Mouse (Mus musculus): ENCODE measurements at regions not wholly inside any gene's neighbourhood (a gene's known extent, or its start where the extent isn't known, plus 50 kb on each side); places are given as distances from the start of the nearest gene placed in this dataset.
"Not testable (repeated sequence)": the region's sequence is repeated elsewhere in the genome, so short reads cannot be mapped to it uniquely, and the experiment has no call there.

DNA sequence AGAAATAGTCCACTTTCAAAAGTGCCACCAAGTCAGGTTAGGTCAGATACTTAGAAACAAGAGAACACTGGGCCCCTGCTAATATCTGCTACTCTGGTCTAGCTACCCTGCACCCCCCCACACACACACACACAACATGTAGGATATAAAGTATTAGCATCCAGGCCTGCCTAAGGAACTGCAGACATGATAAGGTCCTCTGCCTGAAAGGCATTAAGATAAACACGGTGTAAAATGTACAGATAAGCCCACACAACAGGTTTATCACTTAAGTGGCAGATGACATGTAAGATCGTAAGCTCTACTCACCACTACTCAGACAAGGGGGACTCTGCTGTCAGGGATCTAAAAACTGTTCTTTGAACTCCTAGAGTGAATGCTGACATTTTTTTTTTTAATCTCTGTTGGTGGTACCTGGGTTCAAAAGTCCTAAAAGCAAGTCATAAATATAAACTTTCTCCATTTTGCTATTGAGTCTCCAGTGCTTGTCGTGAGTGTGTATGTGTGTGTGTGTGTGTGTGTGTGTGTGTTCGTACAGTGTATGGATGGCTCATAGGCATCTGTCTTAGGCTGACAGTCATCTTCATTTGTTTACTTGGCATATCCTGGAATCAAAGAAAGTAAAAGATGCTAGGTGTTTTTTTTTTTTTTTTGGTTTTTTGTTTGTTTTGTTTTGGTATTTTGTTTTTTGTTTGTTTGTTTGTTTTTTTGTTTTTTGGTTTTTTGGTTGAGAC is 52.2 kb downstream of the Gm9817 start:
- no peak for DNase-seq (ENCODE audit: inconsistent ontology term)

GRCm38 (mm10) chr13:45140616-45141015 is 62.1 kb downstream of the Gm9817 start:
- no peak for DNase-seq (ENCODE audit: inconsistent ontology term)

- DNase-seq (ENCODE audit: inconsistent ontology term): no peak
These were observed 66.6 kb downstream of the Gm9817 start for GRCm38 (mm10) chr13:45145129-45145528.

DNA sequence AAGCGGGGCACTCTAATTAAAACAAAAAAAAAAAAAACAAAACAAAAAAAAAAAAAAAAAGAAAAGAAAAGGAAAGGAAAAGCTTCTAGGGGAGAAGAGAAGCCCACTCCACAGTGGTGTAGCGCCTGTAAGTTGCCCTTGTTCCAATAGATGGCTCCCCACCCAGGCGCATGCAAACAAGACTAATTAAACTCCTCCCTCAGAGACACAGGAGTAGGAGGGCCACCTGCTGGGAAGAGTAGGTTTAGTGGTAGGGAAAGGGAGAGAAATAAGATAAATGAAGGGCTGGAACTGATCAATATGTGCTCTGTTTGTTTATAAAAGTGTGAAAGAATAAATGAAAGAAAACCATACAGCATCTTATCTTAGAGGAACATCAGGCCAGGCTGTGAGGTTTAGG is 77.7 kb downstream of the Gm9817 start:
- no peak for DNase-seq (ENCODE audit: inconsistent ontology term)

DNA sequence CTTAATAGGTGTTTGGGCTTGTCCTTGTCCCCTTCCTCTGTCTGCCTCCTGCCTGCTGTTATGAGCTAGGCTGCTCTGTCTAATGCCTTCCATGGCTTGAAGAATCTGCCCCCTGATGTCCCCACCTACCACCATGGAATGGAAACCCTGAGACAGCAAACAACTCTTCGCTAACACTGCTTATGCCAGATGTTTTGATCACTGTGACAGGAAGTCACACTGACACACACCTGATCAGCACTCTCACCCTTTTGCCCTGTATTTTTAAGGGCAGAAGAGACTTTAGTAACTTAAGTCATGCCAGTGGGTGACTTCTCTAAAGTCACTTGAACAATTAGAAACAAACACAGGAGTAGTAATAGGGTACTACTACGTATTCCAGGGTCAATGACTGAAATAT is 78.5 kb downstream of the Gm9817 start:
- no peak for DNase-seq (ENCODE audit: inconsistent ontology term)

GRCm38 (mm10) chr13:45160281-45160680 is 81.8 kb downstream of the Gm9817 start:
- DNase-seq (ENCODE audit: inconsistent ontology term): no peak

DNA sequence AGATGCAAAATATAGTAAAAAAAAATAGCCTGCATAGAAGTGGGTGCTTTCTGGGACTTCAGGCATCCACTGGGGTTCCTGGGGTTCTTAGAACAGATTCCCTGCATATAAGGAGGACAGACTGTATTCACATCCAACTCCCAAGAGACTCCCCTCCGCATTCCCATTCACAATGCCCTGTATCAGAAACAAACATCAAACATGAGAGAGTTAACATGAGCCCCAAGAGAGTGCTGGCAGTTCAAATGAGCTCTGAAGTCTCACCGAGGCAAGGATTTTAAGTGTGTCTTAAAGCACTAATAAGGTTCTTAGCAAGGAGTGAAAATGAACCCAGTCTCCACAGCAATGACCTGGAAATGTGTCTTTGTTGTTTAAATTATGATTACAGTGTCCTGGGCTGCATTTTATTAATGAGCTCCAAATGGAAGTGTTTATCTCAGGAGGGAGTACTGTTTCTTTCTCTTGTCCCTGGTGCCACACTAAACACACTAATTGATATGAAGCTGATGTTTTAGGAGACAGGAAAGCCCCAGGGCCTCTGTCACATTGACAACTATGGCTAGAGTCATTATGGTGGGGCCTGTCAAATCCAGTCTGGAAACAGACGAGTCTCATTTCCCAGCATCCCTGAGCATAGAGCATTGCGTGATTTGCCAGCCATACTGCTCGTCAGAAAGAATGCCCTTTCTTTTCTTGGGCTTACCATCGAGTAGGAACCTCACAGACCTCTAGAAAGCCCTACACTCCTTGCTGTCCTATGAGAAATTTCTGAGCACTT is 85.7 kb downstream of the Gm9817 start:
- no peak for DNase-seq (ENCODE audit: inconsistent ontology term)

DNA sequence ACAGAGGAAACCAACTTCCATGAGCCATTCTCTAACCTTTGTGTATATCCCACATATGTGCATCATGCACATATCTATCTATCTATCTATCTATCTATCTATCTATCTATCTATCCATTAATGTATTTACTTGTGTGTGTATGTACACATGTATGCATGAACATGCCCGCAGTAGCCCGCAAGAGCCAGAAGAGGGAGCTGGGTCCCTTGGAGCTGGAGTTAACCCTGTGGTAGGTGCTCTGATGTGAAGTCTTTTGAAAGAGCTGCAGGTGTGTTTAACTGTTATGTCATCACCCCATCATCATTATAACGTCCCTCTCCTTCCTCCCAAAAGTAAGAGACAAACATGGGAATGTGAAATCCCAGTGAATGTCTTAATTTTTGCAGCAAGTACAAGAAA is 86.7 kb downstream of the Gm9817 start:
- DNase-seq (ENCODE audit: inconsistent ontology term): no peak

DNA sequence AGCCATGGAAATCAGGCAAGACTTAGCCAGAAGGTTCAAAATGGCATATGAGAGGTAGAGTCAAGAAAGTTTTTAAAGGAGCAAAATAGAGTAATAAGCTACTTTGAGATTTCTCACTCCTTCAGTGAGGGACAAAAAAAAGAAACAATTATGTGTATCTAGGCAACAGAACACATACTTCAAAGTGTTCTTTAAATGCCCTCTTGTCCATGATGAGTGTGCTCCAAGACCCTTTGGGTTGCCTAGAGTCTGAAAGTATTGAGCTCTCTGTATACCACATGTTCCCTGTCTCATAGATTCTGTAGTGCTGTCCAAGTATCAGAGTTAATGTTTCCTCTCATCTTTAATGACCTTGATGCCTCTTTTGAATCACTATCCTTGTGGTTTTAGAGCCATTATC is 91.2 kb downstream of the Gm9817 start:
- no peak for DNase-seq (ENCODE audit: inconsistent ontology term)

GRCm38 (mm10) chr13:45173139-45173538 is 94.6 kb downstream of the Gm9817 start:
- DNase-seq (ENCODE audit: inconsistent ontology term): no peak

DNA sequence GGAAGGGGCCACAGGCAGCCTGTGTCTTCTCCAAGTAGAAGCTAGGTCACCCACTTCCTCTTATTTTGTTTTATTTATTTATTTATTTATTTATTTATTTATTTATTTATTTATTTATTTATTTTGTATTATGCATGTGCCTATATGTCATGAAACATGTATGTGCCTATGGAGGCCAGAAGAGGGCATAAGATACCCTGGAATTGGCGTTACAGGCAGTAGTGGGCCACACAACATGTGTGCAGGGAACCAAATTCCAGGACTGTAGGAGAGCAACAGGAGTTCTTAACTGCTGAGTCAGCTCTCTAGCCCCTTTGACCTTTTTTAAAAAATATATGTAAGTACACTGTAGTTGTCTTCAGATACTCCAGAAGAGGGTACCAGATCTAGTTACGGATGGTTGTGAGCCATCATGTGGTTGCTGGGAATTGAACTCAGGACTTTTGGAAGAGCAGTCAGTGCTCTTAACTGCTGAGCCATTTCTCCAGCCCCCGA is 97.3 kb downstream of the Gm9817 start:
- not testable (repeated sequence) for DNase-seq (ENCODE audit: inconsistent ontology term)

GRCm38 (mm10) chr13:45181529-45182230 is 103.2 kb downstream of the Gm9817 start:
- no peak for DNase-seq (ENCODE audit: inconsistent ontology term)

DNA sequence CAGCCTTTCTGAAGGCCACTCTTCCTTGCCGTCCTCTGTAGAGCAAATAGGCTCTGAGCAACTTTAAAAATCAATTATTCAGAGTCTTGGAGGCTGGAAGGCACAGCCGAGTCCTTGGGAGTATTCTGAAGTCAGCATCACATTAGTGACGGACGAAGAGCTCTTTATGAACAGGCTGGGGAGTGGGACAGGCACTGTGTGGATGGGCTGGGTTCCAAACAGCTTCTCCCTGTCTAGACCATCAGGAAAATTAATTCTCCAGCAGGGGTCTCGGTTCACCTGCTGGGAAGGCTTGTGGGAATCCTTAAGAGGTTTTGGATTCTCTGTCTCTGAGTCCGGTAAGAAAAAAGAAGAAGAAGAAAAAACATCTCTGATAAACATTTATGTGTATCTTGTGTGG is 110.9 kb downstream of the Gm9817 start:
- no peak for DNase-seq (ENCODE audit: inconsistent ontology term)

GRCm38 (mm10) chr13:45190151-45190550 is 111.7 kb downstream of the Gm9817 start:
- peak; percentile 40 for DNase-seq (ENCODE audit: inconsistent ontology term)

- DNase-seq (ENCODE audit: inconsistent ontology term): no peak
These were observed 113.6 kb downstream of the Gm9817 start for GRCm38 (mm10) chr13:45192079-45192478.

DNA sequence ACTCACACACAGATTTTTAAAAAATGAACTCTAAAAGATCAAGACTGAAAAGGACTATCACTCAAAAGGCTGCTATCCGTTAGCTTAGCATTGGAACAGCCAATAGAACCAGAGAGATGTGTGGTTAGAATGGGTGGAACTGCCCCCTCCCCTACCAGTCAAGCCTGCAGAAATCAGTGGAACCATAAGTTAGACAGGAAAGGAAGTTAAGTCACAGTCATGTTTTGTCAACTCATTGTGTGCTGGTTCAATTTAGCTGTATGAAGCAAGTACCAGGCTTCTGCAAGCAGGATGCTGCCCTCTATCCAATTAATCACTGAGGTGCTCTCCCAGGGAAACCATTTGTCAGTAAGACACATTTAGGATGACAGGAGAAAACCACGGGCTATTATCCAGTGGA is 117.1 kb downstream of the Gm9817 start:
- DNase-seq (ENCODE audit: inconsistent ontology term): no peak

GRCm38 (mm10) chr13:45196363-45196762 is 117.9 kb downstream of the Gm9817 start:
- DNase-seq (ENCODE audit: inconsistent ontology term): no peak

DNA sequence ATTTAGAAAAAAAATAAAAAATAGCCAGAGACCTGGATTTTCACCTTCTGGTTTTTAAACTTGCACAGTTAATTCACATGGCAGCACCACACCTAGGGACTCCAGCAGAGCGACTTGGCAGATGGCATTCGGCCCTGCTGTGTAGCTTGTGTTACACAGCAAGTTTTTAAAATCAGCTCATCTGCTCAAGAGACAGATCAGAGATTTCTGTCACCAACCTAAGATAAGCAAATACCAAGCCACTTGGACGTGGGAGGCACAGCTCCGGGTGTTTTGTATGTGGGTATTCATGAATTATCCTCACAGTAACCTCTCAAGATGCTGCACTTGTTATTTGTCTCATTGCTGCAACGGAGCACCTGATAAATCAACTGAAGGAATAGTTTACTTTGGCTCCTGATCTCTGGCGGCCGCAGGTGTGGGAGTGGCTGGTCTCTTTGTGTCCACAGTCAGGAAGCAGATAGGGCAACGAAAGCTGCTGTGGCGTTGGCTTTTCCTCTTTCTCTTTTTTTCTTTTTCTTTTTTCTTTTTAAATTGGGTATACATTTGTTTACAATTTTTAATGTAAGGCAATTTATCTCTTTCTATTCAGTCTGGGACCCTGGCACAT is 122.1 kb downstream of the Gm9817 start:
- no peak for DNase-seq (ENCODE audit: inconsistent ontology term)

DNA sequence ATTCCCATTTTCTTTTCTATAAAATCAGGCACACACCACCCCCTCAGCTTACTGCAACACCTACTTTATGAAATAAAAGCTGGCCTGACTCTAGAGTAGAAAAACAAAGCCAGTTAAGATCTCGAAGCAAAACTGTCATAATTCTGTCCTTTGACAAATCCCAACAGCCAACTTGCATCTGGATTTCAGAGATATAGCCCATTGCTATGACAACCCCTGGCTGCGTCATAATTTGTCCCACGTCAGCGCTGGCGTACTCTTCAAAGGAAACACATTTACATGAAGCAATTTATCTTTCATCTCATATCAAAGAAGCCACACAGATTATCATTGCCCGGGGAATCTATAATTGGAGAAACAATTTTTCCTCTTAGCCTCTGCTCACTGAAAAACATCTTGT is 126.4 kb downstream of the Gm9817 start:
- no peak for DNase-seq (ENCODE audit: inconsistent ontology term)

DNA sequence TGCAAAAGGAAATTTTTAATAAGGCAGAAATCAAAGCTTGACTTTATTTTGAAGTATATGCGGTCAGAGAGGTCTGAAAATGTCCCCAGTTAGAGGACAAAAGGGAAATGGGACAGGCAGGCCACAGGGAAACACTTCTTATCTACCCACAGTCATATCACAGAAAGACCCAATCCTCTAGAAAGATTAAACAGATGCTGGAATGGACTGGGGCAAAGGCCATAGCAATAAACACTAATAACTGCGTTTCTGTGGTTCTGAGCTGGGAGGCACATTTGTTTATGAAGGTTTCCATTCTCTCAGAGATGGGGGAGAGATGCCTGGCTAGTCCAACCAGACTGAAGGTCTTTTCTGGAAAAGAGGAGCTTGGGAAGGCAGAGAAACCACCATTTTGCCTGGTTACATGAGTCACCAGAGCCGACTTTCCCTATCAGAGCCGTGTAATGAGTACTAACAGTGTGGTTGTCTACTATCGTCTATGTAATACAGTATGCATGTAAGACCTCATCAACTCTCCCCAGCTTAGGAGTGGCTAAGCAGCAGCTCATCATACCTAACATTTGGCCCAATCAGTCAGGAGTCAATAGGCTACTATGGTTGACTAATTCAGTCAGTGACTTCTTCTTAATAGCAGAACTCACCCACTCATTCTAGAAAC is 130.2 kb downstream of the Gm9817 start:
- DNase-seq (ENCODE audit: inconsistent ontology term): no peak

DNA sequence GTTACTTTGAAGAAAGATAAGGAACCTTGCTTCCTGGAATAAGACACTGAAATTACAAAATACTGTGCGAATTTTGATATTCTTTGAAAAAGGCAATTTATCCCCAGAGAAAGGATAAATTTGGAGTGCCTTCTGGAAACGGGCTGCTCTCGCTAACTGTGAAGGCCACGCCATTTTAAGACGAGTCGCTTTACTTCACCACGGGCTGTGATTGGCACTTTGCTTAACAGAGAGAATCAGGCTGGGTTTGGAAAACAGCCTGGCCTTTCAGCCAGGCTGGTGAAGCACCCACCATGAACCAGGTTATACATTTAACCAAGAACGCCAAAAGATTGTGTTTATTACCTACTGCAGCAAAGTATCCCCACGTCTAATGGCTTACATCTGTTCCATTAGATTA is 132.7 kb downstream of the Gm9817 start:
- DNase-seq (ENCODE audit: inconsistent ontology term): no peak
